Mouse (Mus musculus) v-Abl transformed pro-B cells (cell line): ENCODE data around the gene Cmtm7.

Experiments used
- in situ Hi-C, 2 experiments: fragments of 400-800 bp; cut with MboI; formaldehyde crosslinking; loops; one replicate each; pipeline ENCODE4 v1.15.1; 2025; ENCODE audit not compliant: unreplicated experiment in 2 of 2

Cmtm7 gene

DNA sequence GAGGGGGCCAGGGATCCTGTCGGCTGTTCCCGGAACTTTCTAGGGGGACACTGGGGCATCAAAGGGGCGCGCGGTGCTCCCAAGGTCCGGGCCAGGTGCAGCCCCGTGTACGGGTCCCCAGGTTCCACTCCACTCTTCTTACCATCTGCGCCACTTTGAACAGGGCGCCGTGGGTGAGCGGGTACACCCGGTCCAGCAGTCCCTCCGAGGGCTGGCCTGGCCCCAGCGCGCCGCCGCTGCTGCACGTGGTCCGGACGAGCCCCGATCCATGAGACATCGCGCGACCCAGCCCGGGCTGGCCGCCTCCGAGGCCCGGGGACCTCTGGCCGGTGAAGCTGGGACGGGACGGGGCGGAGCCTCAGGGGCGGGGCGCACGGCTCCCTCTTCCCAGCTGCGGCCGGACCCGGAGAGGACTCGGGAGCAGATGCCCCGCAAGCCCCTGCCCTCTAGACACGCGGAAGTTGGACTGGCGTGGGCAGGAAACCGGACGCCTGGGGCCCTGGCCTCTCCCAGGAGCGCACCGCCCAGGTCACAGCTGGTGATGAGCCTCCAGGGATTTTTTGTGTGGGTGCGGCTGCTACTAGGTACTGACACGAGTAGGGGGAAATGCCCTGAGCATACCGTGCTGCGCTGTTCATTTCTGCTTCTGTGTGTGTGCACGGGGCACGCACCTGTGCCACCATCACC, at the start of gene Cmtm7:
Cmtm7 (minus strand) TSS at position 331 of the 687 bp plus-strand sequence.
- in situ Hi-C loops: loop anchor here (25.0 kb wide), 4 partner anchors 531 to 1556 kb away; partner anchors contain the start of gene Stt3b (in 2 of the 2)

DNA sequence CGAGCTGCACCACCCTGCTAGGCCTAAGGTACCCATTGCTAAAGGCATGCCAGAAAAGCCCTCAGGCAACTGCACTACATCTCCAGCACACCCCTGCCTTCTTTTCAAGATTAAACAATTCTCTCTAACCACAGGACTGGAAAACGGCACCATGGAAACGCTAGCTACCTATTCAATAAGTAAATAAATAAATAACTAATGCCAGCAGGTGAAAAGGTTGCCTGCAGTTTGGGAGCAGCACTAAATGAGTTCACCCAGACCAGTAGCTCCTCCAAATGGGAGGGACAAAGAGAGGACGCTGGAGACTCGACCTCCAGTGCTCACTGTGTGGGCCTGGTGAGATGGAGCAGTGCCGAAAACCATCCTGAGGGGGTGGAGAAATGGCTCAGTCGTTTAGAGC, 48.7 kb upstream of the Cmtm7 start:
- in situ Hi-C loops: no loop called here

DNA sequence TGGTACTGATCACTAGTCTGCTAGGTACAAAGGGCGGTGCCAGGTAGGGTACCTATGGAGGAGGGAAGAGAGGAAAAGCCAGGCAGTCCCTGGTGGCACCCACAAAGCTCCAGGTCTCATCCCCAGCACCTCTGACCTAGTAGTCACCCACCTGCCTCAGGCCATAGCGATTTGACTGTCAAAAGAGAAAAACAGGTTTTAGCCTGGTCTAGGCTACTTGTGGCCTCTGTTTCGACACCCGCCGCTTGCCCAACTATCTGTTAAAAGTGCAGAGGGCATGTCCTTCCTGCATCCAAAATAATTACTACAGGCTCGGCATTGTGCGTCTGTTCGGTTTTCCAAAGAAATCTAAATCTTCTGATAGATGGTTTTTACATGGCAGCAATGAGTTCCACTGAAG, 48.0 kb upstream of the Cmtm7 start:
- in situ Hi-C loops: no loop called here

DNA sequence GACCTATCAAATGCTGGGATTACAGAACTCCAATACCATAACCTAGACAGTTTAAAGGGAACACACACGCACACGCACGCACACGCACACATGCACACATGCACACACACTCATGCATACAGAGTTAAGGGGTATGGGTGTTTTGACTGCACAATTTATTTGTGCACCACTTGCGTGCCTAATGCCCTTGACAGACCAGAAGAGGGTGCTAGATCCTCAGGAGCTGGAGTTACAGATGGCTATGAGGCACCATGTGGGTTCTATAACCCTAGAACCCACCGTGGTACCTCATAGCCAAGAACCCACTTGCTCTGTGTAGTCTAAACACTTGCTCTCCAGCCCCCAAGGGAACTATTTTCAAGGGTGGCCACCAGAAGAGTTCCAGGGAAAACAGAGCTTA, 46.7 kb upstream of the Cmtm7 start:
- in situ Hi-C loops: no loop called here

DNA sequence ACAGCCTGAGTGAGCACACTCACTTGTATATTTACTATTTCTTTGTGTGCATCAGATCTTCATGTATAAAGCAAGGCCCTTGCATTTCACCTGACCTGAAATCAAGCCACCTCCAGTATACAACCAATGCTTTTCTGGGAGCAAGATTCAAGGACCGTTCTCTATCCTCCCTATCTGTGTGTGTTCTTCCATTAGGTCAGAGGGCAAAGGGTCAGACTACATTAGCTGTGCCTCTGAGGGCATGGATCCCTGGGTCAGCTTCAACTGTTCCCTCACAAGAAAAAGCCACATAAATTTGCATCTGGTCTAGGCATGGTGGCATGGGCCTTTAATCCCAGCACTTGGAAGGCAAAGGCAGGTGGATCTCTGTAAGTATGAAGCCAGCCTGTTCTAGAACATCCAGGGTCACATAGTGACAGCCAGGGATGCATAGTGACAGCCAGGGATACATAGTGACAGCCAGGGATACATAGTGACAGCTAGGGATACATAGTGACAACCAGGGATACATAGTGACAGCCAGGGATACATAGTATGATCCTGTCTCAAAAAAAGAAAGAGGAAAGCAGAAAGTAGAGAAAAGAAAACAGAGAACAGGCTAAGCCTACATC, 45.7 kb upstream of the Cmtm7 start:
- in situ Hi-C loops: no loop called here

DNA sequence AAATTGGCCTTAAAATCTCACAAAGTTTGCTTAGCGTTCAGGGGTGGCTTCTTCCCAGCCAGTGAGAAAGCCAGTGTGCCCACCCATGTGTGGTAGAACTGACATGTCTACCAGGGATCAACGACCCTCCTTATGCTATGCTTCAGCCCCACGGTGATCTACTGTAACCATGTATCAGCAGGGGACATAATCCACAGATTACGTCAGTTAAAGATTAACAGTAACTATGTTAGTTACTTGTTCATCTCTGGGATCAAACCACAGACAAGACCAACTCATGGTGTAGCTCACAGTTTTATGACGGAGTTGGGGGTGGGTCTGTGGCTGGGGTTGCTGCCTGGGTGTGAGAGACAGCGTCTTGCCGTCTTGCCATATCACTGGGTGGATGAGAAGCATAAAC, 42.5 kb upstream of the Cmtm7 start:
- in situ Hi-C loops: loop anchor here in 1 of 2 experiments (25.0 kb wide), 1 partner anchor 1738 kb away; no protein-coding TSS in a partner anchor

DNA sequence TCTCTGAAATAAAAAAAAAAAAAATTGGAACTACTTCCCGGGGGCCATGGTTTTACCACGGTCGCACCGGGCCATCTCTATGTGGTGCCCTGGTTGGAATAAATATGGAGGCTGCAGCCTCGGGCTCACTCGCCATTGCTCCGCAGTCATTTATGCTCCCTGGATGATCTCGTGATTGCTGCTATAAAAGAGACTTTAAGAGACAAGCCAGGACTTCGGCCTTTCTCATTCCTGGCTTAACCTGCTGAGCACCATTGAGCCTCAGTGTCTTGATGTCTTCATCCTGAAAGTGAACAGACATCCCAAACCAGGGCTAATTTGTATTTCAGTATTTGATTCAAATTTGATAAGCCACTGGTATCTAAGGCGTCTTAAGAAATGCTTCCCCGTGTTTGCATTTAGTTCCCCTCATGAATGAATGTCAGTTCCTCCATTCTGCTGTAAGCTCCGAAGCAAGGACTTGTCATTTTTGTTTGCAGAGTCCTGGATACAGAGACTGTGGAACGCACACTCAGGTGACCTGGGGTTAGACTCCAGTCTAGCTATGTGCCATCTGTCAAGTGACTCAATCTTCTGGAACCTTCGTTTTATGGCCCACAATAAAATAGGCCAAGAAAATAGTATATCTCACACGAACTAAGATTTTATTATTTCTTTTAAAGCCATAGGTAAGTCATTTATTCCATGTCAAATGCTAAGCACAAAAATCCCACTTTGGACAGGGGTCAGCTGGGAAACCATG, 40.1 kb upstream of the Cmtm7 start:
- in situ Hi-C loops: loop anchor here in 1 of 2 experiments (25.0 kb wide), 1 partner anchor 1741 kb away; no protein-coding TSS in a partner anchor

DNA sequence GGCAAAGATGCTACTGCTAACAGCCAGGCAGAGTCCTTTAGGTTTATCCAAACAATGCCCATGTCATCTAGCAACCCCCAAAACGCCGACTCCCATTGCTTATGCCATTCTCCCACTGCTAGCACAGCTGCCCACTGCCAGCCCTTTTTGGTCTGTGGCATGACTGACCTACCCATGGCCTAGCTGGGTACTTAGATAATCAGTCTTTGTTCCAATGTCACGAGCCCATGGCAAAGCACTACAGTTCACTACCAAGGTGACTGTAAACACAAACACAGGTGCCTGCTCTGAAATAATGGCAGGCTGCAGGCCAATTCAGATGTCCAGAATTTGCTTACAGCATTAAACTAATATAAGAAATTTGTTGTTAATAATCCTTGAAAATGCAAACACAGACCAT, 37.3 kb upstream of the Cmtm7 start:
- in situ Hi-C loops: loop anchor here (10.0 to 25.0 kb wide), 4 partner anchors 64 to 1743 kb away; partner anchors contain the start of gene Cnot10 (in 1 of the 2)

DNA sequence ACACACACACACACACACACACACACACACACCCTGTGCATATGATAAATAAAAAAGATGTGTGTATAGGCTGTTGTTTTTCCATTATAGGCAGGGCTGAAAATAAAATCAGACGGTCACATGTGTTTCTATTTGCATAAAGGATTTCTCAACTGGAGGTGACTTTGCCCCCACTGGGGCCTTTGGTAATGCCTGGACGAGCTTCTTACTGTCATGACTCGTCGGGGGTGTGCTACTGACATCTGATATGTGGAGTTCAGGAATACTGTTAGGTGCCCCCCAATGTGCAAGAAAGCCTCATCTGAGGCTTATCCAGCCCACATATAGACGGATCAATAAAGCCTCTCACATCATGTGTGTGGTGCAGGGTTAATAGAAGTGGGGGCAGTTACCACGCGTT, 35.4 kb upstream of the Cmtm7 start:
- in situ Hi-C loops: loop anchor here (10.0 to 25.0 kb wide), 4 partner anchors 62 to 1745 kb away; partner anchors contain the start of gene Cnot10 (in 1 of the 2)

DNA sequence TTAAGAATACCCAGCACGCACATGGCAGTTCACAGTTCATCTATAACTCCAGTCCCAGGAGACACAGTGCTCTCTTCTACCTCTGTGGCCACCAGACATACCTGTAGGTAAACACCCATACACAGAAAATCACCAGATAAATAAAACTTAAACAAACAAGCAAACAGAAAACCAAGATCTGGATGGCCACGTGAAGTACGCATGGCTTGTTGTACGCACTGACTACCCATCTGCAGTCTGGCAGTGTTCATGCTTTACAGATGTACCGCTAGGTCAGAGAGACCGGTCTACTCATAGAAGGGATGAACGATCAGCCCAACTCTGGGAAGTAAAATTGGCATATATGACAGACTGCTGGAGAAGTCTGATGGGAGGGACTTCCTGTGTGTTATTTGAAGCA, 34.5 kb upstream of the Cmtm7 start:
- in situ Hi-C loops: loop anchor here (10.0 to 25.0 kb wide), 4 partner anchors 61 to 1746 kb away; partner anchors contain the start of gene Cnot10 (in 1 of the 2)

DNA sequence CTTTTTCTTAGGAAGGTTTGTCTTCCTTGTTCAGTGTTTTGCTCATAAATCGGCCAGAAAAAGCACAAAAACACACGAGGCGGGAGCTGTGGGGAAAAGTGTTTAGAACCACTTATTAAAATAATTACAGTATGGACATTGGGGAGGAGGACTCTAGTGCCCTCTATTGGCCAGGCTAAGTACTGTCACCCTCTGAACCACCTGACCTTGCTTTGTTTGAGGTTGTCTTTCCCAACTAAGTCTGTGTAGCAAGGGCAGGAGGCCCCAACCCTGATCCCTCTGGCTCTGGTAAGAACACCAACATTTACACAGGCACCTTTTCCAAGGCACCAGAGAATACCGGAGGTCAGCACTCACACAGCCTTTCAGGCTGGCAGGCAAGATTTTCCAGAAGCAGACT, 33.7 kb upstream of the Cmtm7 start:
- in situ Hi-C loops: loop anchor here (10.0 to 25.0 kb wide), 4 partner anchors 61 to 1747 kb away; partner anchors contain the start of gene Cnot10 (in 1 of the 2)

DNA sequence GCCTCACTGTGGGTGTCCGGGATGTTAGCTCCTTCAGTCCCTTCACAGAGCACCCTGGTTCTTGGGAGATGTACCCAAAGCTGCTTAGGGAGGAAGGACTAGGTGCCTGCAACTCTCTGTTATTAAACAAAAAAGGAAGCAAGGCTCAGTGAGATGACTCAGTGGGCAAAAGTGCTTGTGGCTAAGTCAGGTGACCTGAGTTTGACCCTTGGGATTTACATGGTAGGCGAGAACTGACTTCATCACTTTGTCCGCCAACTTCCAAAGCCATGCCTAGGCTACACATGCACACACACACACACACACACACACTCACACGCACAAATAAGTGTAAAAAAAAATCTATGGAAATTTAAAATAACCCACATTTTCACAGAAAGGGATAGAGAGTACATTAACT, 30.3 kb upstream of the Cmtm7 start:
- in situ Hi-C loops: loop anchor here (10.0 to 25.0 kb wide), 4 partner anchors 57 to 1750 kb away; partner anchors contain the start of gene Cnot10 (in 1 of the 2)

DNA sequence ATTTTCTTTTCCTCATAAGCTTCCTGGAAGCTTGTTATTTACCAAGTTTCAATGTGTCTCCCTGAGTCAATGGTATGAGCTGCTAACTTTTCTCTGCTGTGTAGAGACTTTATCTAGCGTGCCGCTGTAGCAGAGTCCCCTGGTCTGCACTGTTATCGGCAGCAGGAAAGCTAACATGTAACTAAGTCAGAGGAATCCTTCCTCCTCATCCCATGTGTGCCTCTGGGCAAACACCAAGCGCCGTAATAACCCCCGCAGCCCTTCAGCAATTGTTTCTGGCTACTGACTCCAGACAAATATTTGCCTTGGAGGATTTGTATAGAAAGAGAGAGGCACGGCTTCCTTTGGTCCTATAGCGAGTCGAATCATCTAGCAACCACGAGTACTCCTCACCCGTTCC, 29.2 kb upstream of the Cmtm7 start:
- in situ Hi-C loops: loop anchor here (10.0 to 25.0 kb wide), 4 partner anchors 56 to 1751 kb away; partner anchors contain the start of gene Cnot10 (in 1 of the 2)

DNA sequence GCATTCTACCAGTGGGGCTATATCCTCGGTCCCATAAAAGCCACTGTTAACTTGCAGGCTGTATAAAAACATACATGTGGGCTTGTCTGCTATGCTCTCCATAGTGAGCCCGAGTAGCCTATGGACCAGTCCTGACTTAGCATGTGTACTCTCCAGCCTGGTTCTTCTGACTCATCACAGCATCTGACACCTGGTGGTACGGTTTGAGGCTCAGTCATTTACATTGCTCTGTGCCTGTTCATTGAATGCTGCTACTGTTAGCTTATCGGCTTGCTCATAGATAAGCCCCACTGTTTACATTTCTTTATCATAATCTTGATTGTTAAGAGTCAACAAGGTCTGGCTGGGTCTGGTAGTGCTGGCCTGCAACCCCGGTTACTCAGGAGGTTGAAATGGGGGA, 27.0 kb upstream of the Cmtm7 start:
- in situ Hi-C loops: loop anchor here in 1 of 2 experiments (25.0 kb wide), 1 partner anchor 1754 kb away; no protein-coding TSS in a partner anchor

DNA sequence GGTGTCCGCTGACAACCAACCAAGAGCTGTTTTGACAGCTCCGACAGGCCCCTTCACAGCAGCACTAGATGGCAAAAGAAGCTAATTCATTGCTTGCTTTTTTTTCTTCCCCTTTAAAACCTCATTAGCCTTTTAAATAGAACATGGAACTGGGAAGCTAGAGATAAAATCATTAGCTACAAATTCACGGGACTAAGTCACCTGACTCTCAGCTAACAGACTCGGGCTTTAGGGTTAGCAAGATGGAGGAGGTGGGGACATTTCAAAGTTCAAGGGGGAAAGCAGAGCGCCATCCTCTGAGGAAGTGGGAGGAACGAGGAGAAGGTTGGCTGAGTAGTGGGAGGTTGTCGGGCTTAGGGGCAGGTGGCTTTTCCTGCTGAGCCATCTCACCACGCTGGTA, 25.6 kb upstream of the Cmtm7 start:
- in situ Hi-C loops: loop anchor here in 1 of 2 experiments (25.0 kb wide), 1 partner anchor 1755 kb away; no protein-coding TSS in a partner anchor

DNA sequence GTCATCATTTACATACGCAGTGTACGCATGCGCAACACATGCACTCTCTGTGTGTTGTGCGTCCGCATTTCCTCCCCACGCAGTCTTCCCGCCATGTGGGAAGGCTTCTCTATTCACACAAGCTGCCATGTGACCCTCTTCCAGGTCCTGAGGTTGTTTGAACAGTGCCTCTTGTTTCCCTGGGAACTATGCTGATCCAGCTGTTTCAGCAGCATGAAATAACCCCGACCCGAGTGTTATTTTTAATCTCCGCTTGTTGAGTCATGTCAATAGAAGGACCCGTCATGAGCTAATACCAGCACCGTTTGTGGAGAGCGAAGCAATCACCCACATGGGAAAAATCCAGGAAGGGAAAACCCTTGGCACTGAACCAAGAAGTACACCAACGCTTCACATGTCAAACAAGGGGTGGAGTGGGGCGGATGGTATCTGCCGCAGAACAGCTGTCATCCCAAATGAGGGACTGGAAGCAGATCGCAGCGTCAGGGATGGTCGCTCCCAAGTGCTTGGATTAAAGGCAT, 23.6 kb upstream of the Cmtm7 start:
- in situ Hi-C loops: loop anchor here in 1 of 2 experiments (25.0 kb wide), 1 partner anchor 1757 kb away; no protein-coding TSS in a partner anchor

DNA sequence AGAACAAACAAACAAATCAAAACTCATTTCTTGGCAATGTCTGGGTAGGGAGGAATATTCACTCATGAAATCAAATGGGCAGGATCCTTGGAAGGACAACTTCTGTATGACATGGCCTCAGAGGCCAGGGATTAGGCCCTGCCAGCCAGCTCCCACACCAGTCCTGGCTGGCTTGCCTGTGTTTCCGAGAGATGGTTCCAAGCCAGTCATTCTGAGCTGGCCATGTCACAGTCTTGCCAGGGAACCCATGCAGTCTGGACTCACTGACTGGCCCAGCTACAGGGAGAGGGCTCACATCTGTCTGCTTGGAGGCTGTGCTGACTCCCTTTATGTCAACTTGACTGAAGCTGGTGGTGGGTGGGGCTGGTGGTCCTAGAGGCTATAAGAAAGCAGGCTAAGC, 20.5 kb upstream of the Cmtm7 start:
- in situ Hi-C loops: loop anchor here in 1 of 2 experiments (25.0 kb wide), 1 partner anchor 1760 kb away; no protein-coding TSS in a partner anchor

DNA sequence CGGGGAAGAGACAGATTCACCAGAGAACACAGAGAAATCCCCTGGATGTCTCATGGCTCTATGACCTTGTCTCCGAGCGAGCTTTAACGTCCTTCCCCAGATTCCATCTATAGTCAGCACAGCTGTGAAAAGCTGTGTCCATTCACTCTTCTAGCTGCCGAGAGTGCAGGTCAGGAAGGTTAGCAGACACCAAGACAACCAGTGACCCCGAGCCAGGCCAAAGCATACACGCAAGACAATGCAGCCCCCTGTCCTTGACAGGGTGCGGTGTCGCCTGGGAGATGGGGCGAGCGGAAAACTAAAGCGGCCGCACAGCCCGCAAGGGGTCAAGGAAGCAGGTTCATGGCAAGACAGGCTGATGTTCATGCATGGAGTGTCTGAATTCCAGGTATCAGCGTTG, 19.6 kb upstream of the Cmtm7 start:
- in situ Hi-C loops: loop anchor here in 1 of 2 experiments (25.0 kb wide), 1 partner anchor 1761 kb away; no protein-coding TSS in a partner anchor

DNA sequence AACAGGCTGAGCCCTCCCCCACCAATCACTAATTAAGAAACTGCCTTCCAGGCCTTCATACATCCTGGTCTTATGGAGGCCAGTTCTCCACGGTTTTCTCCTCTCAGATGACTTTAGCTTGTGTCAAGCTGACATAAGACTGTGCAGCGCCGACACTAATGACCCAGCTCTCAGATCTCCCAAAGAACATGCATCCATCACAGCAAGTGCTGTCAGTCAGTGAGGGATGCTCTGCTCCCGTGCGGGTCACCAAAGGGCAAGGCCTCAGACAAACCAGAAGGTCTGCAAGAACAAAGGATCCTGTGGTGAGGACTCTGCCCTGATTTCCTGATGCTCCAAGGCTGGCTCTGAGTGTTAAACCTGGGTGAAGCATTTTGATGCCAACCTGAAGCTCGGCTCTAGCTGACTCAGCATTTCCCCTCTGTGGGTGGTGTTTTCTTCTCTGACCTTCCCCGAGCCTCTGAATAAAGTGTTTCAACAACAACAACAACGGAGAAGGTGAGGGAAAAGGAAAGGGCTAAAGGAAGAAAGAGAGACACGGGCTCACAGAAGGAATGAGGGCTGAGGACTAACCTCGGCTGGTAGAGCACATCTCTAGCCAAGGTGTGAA, 17.9 kb upstream of the Cmtm7 start:
- in situ Hi-C loops: loop anchor here (5.0 to 25.0 kb wide), 9 partner anchors 37 to 1763 kb away; partner anchors contain the start of gene Stt3b (in 2 of the 2)
